Mouse (Mus musculus): ENCODE data around the gene Usp18.

Gene Usp18

GRCm38 (mm10) chr6:121245127-121246036 lies at the start of gene Usp18:
Usp18 (plus strand) TSS chr6:121245906.
- DNase-seq = peak; percentile 95

- no peak for DNase-seq
Observed at GRCm38 (mm10) chr6:121197807-121198365, 47.8 kb upstream of the Usp18 start.

- DNase-seq = no peak
Observed at GRCm38 (mm10) chr6:121200458-121200857, 45.2 kb upstream of the Usp18 start.

- DNase-seq = no peak
Observed at GRCm38 (mm10) chr6:121202026-121202425, 43.7 kb upstream of the Usp18 start.

GRCm38 (mm10) chr6:121206481-121206880 lies 39.2 kb upstream of the Usp18 start:
- DNase-seq = no peak

- no peak for DNase-seq
Observed at GRCm38 (mm10) chr6:121209584-121209983, 36.1 kb upstream of the Usp18 start.

- DNase-seq = peak; percentile 52
Observed at GRCm38 (mm10) chr6:121210149-121210925, 35.4 kb upstream of the Usp18 start, which contains the start of gene Tuba8. Tuba8 (plus strand) TSS chr6:121210696.

- no peak for DNase-seq
Observed at GRCm38 (mm10) chr6:121210926-121211289, 34.8 kb upstream of the Usp18 start.

- DNase-seq = no peak
Observed at GRCm38 (mm10) chr6:121211743-121212142, 34.0 kb upstream of the Usp18 start.

GRCm38 (mm10) chr6:121212988-121213387 lies 32.7 kb upstream of the Usp18 start:
- no peak for DNase-seq

- DNase-seq = no peak
Observed at GRCm38 (mm10) chr6:121214221-121214620, 31.5 kb upstream of the Usp18 start.

GRCm38 (mm10) chr6:121214667-121215330 lies 30.9 kb upstream of the Usp18 start:
- DNase-seq = no peak

GRCm38 (mm10) chr6:121215336-121215735 lies 30.4 kb upstream of the Usp18 start:
- no peak for DNase-seq

- DNase-seq = no peak
Observed at GRCm38 (mm10) chr6:121215896-121216295, 29.8 kb upstream of the Usp18 start.

- DNase-seq = no peak
Observed at GRCm38 (mm10) chr6:121216589-121217255, 29.0 kb upstream of the Usp18 start.

GRCm38 (mm10) chr6:121218002-121218401 lies 27.7 kb upstream of the Usp18 start:
- DNase-seq = no peak

GRCm38 (mm10) chr6:121219406-121219805 lies 26.3 kb upstream of the Usp18 start:
- DNase-seq = no peak

- DNase-seq = no peak
Observed at GRCm38 (mm10) chr6:121220181-121220580, 25.5 kb upstream of the Usp18 start.

- DNase-seq = no peak
Observed at GRCm38 (mm10) chr6:121221876-121222597, 23.7 kb upstream of the Usp18 start.

- DNase-seq = no peak
Observed at GRCm38 (mm10) chr6:121223001-121223400, 22.7 kb upstream of the Usp18 start.

- DNase-seq = no peak
Observed at GRCm38 (mm10) chr6:121224067-121224466, 21.6 kb upstream of the Usp18 start.

GRCm38 (mm10) chr6:121224993-121225392 lies 20.7 kb upstream of the Usp18 start:
- DNase-seq = peak; percentile 38

Measured in kidney, postnatal 10 days (tissue).